Mouse (Mus musculus) heart, postnatal 0 days (tissue): ENCODE data around the gene Card11. TPM values are rescaled to one million over a fixed set of nuclear protein-coding genes. Genes with fewer than 3 reads are reported as not detected.

Source experiments
- ATAC-seq: fragments of 200-750 bp; cut with Nextera tagmentation; 2 replicates; pipeline ENCODE4 v1.8.0; 2017; ENCODE audit warnings: low read depth, moderate number of reproducible peaks, moderate library complexity; ENCODE audit not compliant: insufficient read depth
- DNase-seq: peaks from one replicate; pipeline ENCODE4 v3.0.0-alpha.2; 2016; ENCODE audit warnings: low spot score
- H3K27ac ChIP-seq: fragments of 300-500 bp; sonication (generic); 2 replicates; pipeline ENCODE4 v1.5.1; 2014; ENCODE audit warnings: low read depth, mild to moderate bottlenecking
- H3K27me3 ChIP-seq: fragments of 300-500 bp; sonication (generic); 2 replicates; pipeline ENCODE4 v1.6.1; 2014; ENCODE audit warnings: low read length, mixed read lengths; ENCODE audit not compliant: control insufficient read depth, insufficient read depth
- H3K36me3 ChIP-seq: fragments of 300-500 bp; sonication (generic); replicated peaks from 2 replicates; pipeline ENCODE4 v1.6.1; 2014; ENCODE audit warnings: low read length, mixed read lengths; ENCODE audit not compliant: control insufficient read depth, insufficient read depth
- H3K4me1 ChIP-seq: fragments of 300-500 bp; sonication (generic); 2 replicates; pipeline ENCODE4 v1.6.1; 2014; ENCODE audit warnings: antibody characterized with exemption; ENCODE audit not compliant: control insufficient read depth, insufficient read depth
- H3K4me2 ChIP-seq: fragments of 300-500 bp; sonication (generic); 2 replicates; pipeline ENCODE4 v1.6.1; 2014; ENCODE audit warnings: low read depth, mild to moderate bottlenecking, low read length, moderate library complexity
- H3K4me3 ChIP-seq: fragments of 300-500 bp; sonication (generic); 2 replicates; pipeline ENCODE4 v1.5.1; 2014; ENCODE audit warnings: low read depth, low read length
- H3K9ac ChIP-seq: fragments of 300-500 bp; sonication (generic); replicated peaks from 2 replicates; pipeline ENCODE4 v1.6.1; 2014; ENCODE audit warnings: low read depth, low read length, mixed read lengths
- H3K9me3 ChIP-seq: fragments of 300-500 bp; sonication (generic); replicated peaks from 2 replicates; pipeline ENCODE4 v1.6.1; 2016; ENCODE audit warnings: low read length; ENCODE audit not compliant: control insufficient read depth
- CTCF ChIP-seq: IDR thresholded peaks from 2 replicates; pipeline ENCODE4 v1.5.1; 2016; ENCODE audit warnings: antibody characterized with exemption, control low read depth, low read depth
- EP300 ChIP-seq: IDR thresholded peaks from 2 replicates; pipeline ENCODE4 v1.6.1; 2016; ENCODE audit warnings: antibody characterized with exemption, low read depth
- WGBS: fragments of 180-500 bp; shearing (Covaris S2); extraction: QIAGEN DNeasy Blood & Tissue Kit; methylation state at CpG from one replicate; pipeline ENCODE4 v1.1.7; 2014; 5-methylcytosine and 5-hydroxymethylcytosine counted together
- polyA plus RNA-seq: library from polyadenylated mRNA; unstranded; fragments of >200 nt; fragmentation: Nextera tagmentation; extraction: Ambion mirVana; gene quantifications from 2 replicates; pipeline ENCODE4 v1.2.1, GENCODE M21; 2015
- total RNA-seq: library from RNA; depleted of rRNA; stranded (reverse); fragments of >200 nt; gene quantifications from 2 replicates; pipeline ENCODE4 v1.2.3, GENCODE M21; 2014; ENCODE audit warnings: low replicate concordance

Card11 gene
- total and polyA plus RNA-seq, 2 experiments from 2014 or later: 0.45 TPM; not detected in 1

DNA sequence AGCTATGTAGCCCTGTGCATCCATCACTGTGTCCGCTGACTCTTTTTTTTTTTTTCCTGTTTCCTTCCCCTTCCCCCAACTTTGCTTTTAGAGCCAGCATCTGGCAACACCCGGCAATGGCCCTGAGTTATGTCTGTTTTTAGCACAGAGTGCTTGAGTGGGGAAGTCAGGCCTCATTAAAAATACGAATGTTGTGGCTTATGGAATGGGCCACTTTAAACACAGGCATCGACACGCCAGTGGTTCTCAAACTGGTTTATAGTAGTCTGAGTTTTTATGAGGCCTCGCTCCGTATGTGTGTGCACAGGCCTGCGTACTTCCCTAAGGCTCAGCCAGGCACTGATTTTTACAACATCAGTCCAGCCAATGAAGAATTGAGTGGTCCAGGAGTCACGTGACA, 13.1 kb upstream of the Card11 start:
- Histone ChIP-seq H3K27me3 (no peaks in the 10 kb centered on the region), H3K9me3 (no peaks in the 10 kb centered on the region), H3K36me3 (no peaks in the 10 kb centered on the region), H3K27ac (no peak overlapping the region), H3K9ac (no peak overlapping the region), H3K4me2 (no peak overlapping the region), H3K4me3 (no peak overlapping the region), H3K4me1 (0 out of 2 replicates have a peak, but pooled peaks cover 5% of the 10 kb centered on the region)
- ATAC-seq (no peak), DNase-seq (no peak)
- TF ChIP-seq EP300: no peak
- TF ChIP-seq CTCF: no peak
- 53% methylated on average over 9 of the region's 9 CpGs for WGBS

DNA sequence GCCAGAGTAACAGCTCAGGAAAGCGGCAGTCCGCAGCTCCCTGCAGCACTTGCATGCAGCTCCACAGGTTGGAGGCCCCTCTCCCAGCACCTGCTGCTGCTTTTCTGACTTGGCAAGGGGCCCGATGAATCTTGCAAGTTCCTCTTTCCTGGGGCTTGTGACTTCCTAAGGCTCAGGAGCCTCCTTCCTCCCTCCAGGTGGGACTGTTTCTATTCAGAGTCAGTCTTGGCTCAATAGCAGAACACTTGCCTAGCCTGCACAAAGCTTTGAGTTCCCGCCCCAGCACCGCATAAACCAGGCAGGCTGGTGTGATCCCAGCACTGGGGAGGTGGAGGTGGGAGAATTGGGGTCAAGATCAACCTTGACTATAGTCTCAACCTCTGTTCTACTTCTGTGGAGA, 5.1 kb upstream of the Card11 start:
- DNase-seq: no peak
- no peaks in the 10 kb centered on the region for H3K4me1 ChIP-seq
- H3K36me3 ChIP-seq: no peaks in the 10 kb centered on the region
- ATAC-seq: no peak
- 65% methylated on average over 5 of the region's 5 CpGs for WGBS
- no peak overlapping the region for H3K4me2 ChIP-seq
- H3K9ac ChIP-seq: no peak overlapping the region
- H3K9me3 ChIP-seq: no peaks in the 10 kb centered on the region
- no peak overlapping the region for H3K27ac ChIP-seq
- no peak for TF ChIP-seq EP300
- no peak for TF ChIP-seq CTCF
- H3K4me3 ChIP-seq: no peak overlapping the region
- H3K27me3 ChIP-seq: no peaks in the 10 kb centered on the region

DNA sequence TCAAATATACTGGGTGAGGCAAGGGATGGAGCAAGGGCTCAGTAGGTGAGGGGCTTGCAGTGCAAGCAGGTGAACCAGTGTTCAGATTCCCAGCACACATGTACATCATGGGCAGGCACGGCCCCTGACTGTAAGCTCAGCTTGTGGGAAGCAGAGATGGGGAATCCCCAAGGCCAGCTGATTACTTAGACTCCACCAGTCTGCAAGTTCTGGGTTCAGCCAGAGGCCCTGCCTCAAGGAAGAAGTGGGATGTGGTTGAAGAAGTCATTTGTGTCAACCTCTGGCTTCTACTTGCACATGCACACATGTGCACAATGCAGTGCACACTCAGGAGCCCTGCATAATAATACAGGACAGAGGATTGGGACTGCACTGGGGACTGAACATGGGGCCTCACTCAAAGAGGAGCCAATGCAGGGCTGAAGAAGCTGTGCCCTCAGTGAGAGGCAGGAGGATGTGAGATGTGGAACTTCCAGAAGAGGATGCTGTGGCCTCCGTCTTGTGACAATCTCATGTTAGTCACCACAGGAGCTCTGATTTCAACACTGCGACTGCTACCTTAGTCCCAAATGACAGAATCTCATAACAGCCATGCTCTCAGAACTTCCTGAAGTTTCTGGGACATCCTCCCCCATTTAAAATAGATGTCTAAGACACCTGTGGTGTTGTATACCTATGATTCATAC, 3.8 kb upstream of the Card11 start:
- no peaks in the 10 kb centered on the region for H3K9me3 ChIP-seq
- H3K9ac ChIP-seq: no peak overlapping the region
- DNase-seq (no peak), ATAC-seq (no peak)
- H3K4me3 ChIP-seq: no peak overlapping the region
- H3K4me2 ChIP-seq: no peak overlapping the region
- no peaks in the 10 kb centered on the region for H3K4me1 ChIP-seq
- H3K27ac ChIP-seq: no peak overlapping the region
- TF ChIP-seq EP300: no peak
- TF ChIP-seq CTCF: no peak
- H3K36me3 ChIP-seq: no peaks in the 10 kb centered on the region
- H3K27me3 ChIP-seq: no peaks in the 10 kb centered on the region
- 87% methylated on average over 3 of the region's 3 CpGs for WGBS

DNA sequence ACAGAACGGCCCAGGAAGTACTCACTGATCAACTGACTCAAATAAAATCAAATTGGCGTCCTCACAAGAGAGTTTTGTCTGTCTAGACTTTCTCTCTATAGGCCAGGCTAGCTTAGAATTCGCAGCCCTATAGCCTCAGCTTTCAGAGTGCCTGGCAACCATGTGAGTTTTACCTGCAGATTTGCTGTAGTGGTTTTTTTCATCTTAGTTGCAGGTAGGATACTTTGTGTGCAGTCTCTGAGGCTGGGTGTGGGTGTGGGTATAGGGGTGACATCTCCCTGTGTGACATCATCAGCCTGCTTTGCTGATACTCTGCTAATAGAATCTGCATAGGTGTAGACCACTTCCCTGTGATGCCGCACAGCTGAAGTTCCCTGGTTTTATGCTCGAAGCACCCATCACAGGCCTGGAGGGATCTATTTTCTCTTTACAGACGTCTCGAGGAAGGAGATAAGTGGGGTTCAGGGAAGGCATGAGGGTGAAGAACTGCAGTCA, 1.2 kb downstream of the Card11 start:
- H3K4me1 ChIP-seq: no peaks in the 10 kb centered on the region
- H3K27ac ChIP-seq: no peak overlapping the region
- H3K4me2 ChIP-seq: no peak overlapping the region
- ATAC-seq (no peak), DNase-seq (no peak)
- no peaks in the 10 kb centered on the region for H3K36me3 ChIP-seq
- no peak for TF ChIP-seq EP300
- H3K4me3 ChIP-seq: no peak overlapping the region
- WGBS: 72% methylated on average over 7 of the region's 7 CpGs
- no peaks in the 10 kb centered on the region for H3K9me3 ChIP-seq
- no peak overlapping the region for H3K9ac ChIP-seq
- no peaks in the 10 kb centered on the region for H3K27me3 ChIP-seq

DNA sequence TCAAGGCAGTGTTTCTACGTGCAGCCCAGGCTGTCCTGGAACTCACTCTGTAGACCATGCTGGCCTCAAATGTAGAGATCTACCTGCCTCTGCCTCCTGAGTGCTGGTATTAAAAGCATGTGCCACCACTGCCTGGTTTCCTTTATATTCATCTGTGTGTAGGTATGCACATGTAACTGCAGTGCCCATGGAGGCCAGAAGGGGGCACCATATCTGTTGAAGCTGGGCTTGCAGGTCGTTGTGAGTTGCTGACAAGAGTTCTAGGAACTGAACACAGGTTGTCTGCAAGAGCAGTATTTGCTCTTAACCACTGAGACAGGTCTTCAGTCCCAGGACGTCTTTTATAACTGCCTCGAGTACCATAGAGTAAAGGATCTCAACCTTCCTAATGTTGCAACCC, 2.6 kb downstream of the Card11 start:
- ATAC-seq: no peak
- WGBS: 74% methylated on average over 4 of the region's 4 CpGs
- H3K27ac ChIP-seq: no peak overlapping the region
- H3K36me3 ChIP-seq: no peaks in the 10 kb centered on the region
- DNase-seq: no peak
- no peak overlapping the region for H3K4me2 ChIP-seq
- no peaks in the 10 kb centered on the region for H3K4me1 ChIP-seq
- TF ChIP-seq EP300 (no peak), CTCF (no peak)
- no peak overlapping the region for H3K4me3 ChIP-seq
- H3K9ac ChIP-seq: no peak overlapping the region
- H3K27me3 ChIP-seq: no peaks in the 10 kb centered on the region
- no peaks in the 10 kb centered on the region for H3K9me3 ChIP-seq
